In genomic region chr13:8839937-8840336, GRCm38 (mm10) we compare ENCODE assay signal across 10 mouse cellular contexts. TPM values are rescaled to one million over a fixed set of nuclear protein-coding genes. Genes with fewer than 3 reads are reported as not detected.
DNase-seq lines count a peak whose midpoint lies in the region; ATAC-seq and TF ChIP-seq lines count a peak whose summit lies in the region.
"Had no signal": no experiment of that assay in that cellular context is flagged by ENCODE, and none has a peak within 500 bp of the region (broad histone marks: within the 10 kb centered on the region; RNA-seq: fewer than 3 reads in every experiment).

No protein-coding gene starts in this region.

- no peaks in the 10 kb centered on the region for H3K27me3 ChIP-seq in intestine, embryonic 14.5 days (replicated peaks; ENCODE audit: control insufficient read depth, insufficient read depth, low read length)
- H3K27me3 ChIP-seq in intestine, embryonic 15.5 days (replicated peaks) = no peaks in the 10 kb centered on the region
- no peaks in the 10 kb centered on the region for H3K27me3 ChIP-seq in heart, postnatal 0 days (ENCODE audit: control insufficient read depth, insufficient read depth, low read length)
- no peaks in the 10 kb centered on the region for H3K27me3 ChIP-seq in small intestine, adult 2 months (ENCODE audit: control insufficient read depth, insufficient read depth, low read length)
- H3K27me3 ChIP-seq: limb, embryonic 13.5 days had no signal

- H3K9me3 ChIP-seq in intestine, embryonic 14.5 days (ENCODE audit: control insufficient read depth, low read length) = no peaks in the 10 kb centered on the region
- H3K9me3 ChIP-seq in intestine, embryonic 15.5 days = no peaks in the 10 kb centered on the region
- no peaks in the 10 kb centered on the region for H3K9me3 ChIP-seq in heart, postnatal 0 days (replicated peaks; ENCODE audit: control insufficient read depth, low read length)
- H3K9me3 ChIP-seq: limb, embryonic 13.5 days had no signal

- no peak for DNase-seq in intestine, embryonic 14.5 days (ENCODE audit: low spot score)
- DNase-seq in heart, postnatal 0 days (ENCODE audit: low spot score) = peak; percentile 58
- DNase-seq in kidney, postnatal 14 days = peak; percentile 60
- DNase-seq in urinary bladder, postnatal 25 days (ENCODE audit: low spot score) = no peak
- no peak for DNase-seq in ovary, postnatal 14 days (ENCODE audit: low spot score)
- DNase-seq: cerebellum, adult 9-10 months had no signal

- 74% methylated on average over 6 of the region's 6 CpGs for WGBS in intestine, embryonic 14.5 days
- 67% methylated on average over 6 of the region's 6 CpGs for WGBS in intestine, embryonic 15.5 days
- WGBS in heart, postnatal 0 days = 59% methylated on average over 6 of the region's 6 CpGs
- WGBS in small intestine, adult 2 months = 79% methylated on average over 6 of the region's 6 CpGs

- H3K4me3 ChIP-seq in intestine, embryonic 14.5 days (ENCODE audit: low read depth, low read length) = no peak overlapping the region
- no peak overlapping the region for H3K4me3 ChIP-seq in intestine, embryonic 15.5 days (replicated peaks)
- no peak overlapping the region for H3K4me3 ChIP-seq in heart, postnatal 0 days (ENCODE audit: low read depth, low read length)
- H3K4me3 ChIP-seq in small intestine, adult 2 months (ENCODE audit: low read depth, low read length) = no peak overlapping the region
- H3K4me3 ChIP-seq: limb, embryonic 13.5 days had no signal

- no peak overlapping the region for H3K9ac ChIP-seq in intestine, embryonic 14.5 days (ENCODE audit: low read length)
- no peak overlapping the region for H3K9ac ChIP-seq in intestine, embryonic 15.5 days
- H3K9ac ChIP-seq in heart, postnatal 0 days (replicated peaks; ENCODE audit: low read depth, low read length) = no peak overlapping the region
- H3K9ac ChIP-seq: limb, embryonic 13.5 days had no signal

- 0 out of 2 replicates have a peak, but pooled peaks have one; percentile 40 for TF ChIP-seq EP300 in heart, postnatal 0 days (IDR thresholded peaks at IDR 0.05; ENCODE audit: low read depth)

- no peak for TF ChIP-seq POLR2A in small intestine, adult 2 months (IDR thresholded peaks at IDR 0.05; ENCODE audit: low read depth, low read length)

- peaks cover 80% of the 10 kb centered on the region for H3K36me3 ChIP-seq in intestine, embryonic 14.5 days (ENCODE audit: control insufficient read depth, insufficient read depth, low read length)
- peaks cover 16% of the 10 kb centered on the region for H3K36me3 ChIP-seq in intestine, embryonic 15.5 days
- H3K36me3 ChIP-seq in heart, postnatal 0 days (replicated peaks; ENCODE audit: control insufficient read depth, insufficient read depth, low read length) = peaks cover 78% of the 10 kb centered on the region
- peaks cover 59% of the 10 kb centered on the region for H3K36me3 ChIP-seq in small intestine, adult 2 months (ENCODE audit: control insufficient read depth, insufficient read depth, low read length)

- no peak for TF ChIP-seq CTCF in heart, postnatal 0 days (IDR thresholded peaks at IDR 0.05; ENCODE audit: low read depth)
- TF ChIP-seq CTCF in small intestine, adult 2 months (IDR thresholded peaks at IDR 0.05; ENCODE audit: extremely low read depth, insufficient read length, insufficient replicate concordance, low read depth, low read length) = no peak

- H3K27ac ChIP-seq in intestine, embryonic 14.5 days (ENCODE audit: low read depth) = peak overlapping the region; percentile 27
- no peak overlapping the region for H3K27ac ChIP-seq in intestine, embryonic 15.5 days
- H3K27ac ChIP-seq in heart, postnatal 0 days (ENCODE audit: low read depth) = peak overlapping the region; percentile 82
- H3K27ac ChIP-seq in small intestine, adult 2 months (ENCODE audit: insufficient read depth, low read depth, low read length) = peak overlapping the region; percentile 36; the same call in 1 of the 2 replicates
- H3K27ac ChIP-seq: limb, embryonic 13.5 days had no signal

- ATAC-seq in intestine, embryonic 14.5 days (replicated peaks; ENCODE audit: low FRiP score, low TSS enrichment, low read depth) = no peak
- no peak for ATAC-seq in intestine, embryonic 15.5 days
- ATAC-seq in heart, postnatal 0 days (ENCODE audit: insufficient read depth, low read depth) = peak; percentile 77
- no peak for ATAC-seq in CD4-positive, CD25-positive, alpha-beta regulatory T cell, adult 4 months

- no peak overlapping the region for H3K4me2 ChIP-seq in intestine, embryonic 14.5 days (ENCODE audit: low read length)
- no peak overlapping the region for H3K4me2 ChIP-seq in intestine, embryonic 15.5 days (replicated peaks)
- H3K4me2 ChIP-seq in heart, postnatal 0 days (ENCODE audit: low read depth, low read length) = no peak overlapping the region
- H3K4me2 ChIP-seq: limb, embryonic 13.5 days had no signal

- no peaks in the 10 kb centered on the region for H3K4me1 ChIP-seq in intestine, embryonic 14.5 days (replicated peaks; ENCODE audit: control insufficient read depth, insufficient read depth, low read length)
- H3K4me1 ChIP-seq in intestine, embryonic 15.5 days (replicated peaks) = no peaks in the 10 kb centered on the region
- no peaks in the 10 kb centered on the region for H3K4me1 ChIP-seq in heart, postnatal 0 days (ENCODE audit: control insufficient read depth, insufficient read depth)
- H3K4me1 ChIP-seq in small intestine, adult 2 months (ENCODE audit: control insufficient read depth, insufficient read depth, insufficient read length, low read length) = no peaks in the 10 kb centered on the region
- H3K4me1 ChIP-seq: limb, embryonic 13.5 days had no signal

RNA-seq across cellular contexts. Expression of gene Wdr37, which starts 31.8 kb away (rescaled TPM):
- polyA plus RNA-seq in intestine, embryonic 14.5 days (2014; fragmentation: Nextera tagmentation; extraction: Ambion mirVana) = 23.0 and 23.8 TPM in 2 replicates
- polyA plus RNA-seq in intestine, embryonic 15.5 days (2015; fragmentation: Nextera tagmentation; extraction: Ambion mirVana) = 14.0 and 16.6 TPM in 2 replicates
- total RNA-seq in heart, postnatal 0 days (2014; rRNA removed; ENCODE audit: low replicate concordance) = 16.3 and 24.2 TPM in 2 replicates
- polyA plus RNA-seq in heart, postnatal 0 days (2015; fragmentation: Nextera tagmentation; extraction: Ambion mirVana) = 14.7 and 15.7 TPM in 2 replicates
- 4.5 and 10.7 TPM in 2 replicates for polyA plus RNA-seq in small intestine, adult 2 months (2012; rRNA removed)
- 10 to 100 TPM; 40.3 to 48.3 TPM for polyA plus RNA-seq in CD4-positive, CD25-positive, alpha-beta regulatory T cell, adult 4 months (2017; shearing (Covaris generic))

RNA-seq across cellular contexts. Expression of gene Idi1, which starts 45.4 kb away (rescaled TPM):
- 105 and 116 TPM in 2 replicates for polyA plus RNA-seq in intestine, embryonic 14.5 days (2014; fragmentation: Nextera tagmentation; extraction: Ambion mirVana)
- 126 and 131 TPM in 2 replicates for polyA plus RNA-seq in intestine, embryonic 15.5 days (2015; fragmentation: Nextera tagmentation; extraction: Ambion mirVana)
- 21.0 and 31.7 TPM in 2 replicates for total RNA-seq in heart, postnatal 0 days (2014; rRNA removed; ENCODE audit: low replicate concordance)
- polyA plus RNA-seq in heart, postnatal 0 days (2015; fragmentation: Nextera tagmentation; extraction: Ambion mirVana) = 27.8 and 29.0 TPM in 2 replicates
- polyA plus RNA-seq in small intestine, adult 2 months (2012; rRNA removed) = 4.2 and 7.9 TPM in 2 replicates
- polyA plus RNA-seq in CD4-positive, CD25-positive, alpha-beta regulatory T cell, adult 4 months (2017; shearing (Covaris generic)) = 10 to 100 TPM; 35.2 to 40.3 TPM

Comparison
In these comparisons a context has a peak if more than half of its experiments do, and no peak if none do; other contexts are left out.
1. DNase-seq: peak in heart, postnatal 0 days (single experiment) and kidney, postnatal 14 days (single experiment); none in intestine, embryonic 14.5 days (single experiment), urinary bladder, postnatal 25 days (single experiment) and ovary, postnatal 14 days (single experiment).